Mouse (Mus musculus) small intestine, adult 2 months (tissue): ENCODE results near the gene Bcs1l. TPM values are rescaled to one million over a fixed set of nuclear protein-coding genes. Genes with fewer than 3 reads are reported as not detected.

Source experiments
- H3K27ac ChIP-seq: fragments of 200-500 bp; 2 replicates; pipeline ENCODE4 v1.5.1; 2012; ENCODE audit warnings: low read depth, low read length, control low read depth, inconsistent platforms; ENCODE audit not compliant: insufficient read depth
- H3K27me3 ChIP-seq: fragments of 200-500 bp; 2 replicates; pipeline ENCODE4 v1.6.1; 2012; ENCODE audit warnings: mild to moderate bottlenecking, moderate library complexity, low read length, inconsistent platforms; ENCODE audit not compliant: control insufficient read depth, insufficient read depth
- H3K36me3 ChIP-seq: fragments of 200-500 bp; 2 replicates; pipeline ENCODE4 v1.6.1; 2012; ENCODE audit warnings: mild to moderate bottlenecking, low read length, control low read depth, inconsistent platforms; ENCODE audit not compliant: control insufficient read depth, insufficient read depth
- H3K4me1 ChIP-seq: fragments of 200-500 bp; 2 replicates; pipeline ENCODE4 v1.6.1; 2012; ENCODE audit warnings: low read length, inconsistent platforms, mixed read lengths; ENCODE audit not compliant: control insufficient read depth, insufficient read depth, insufficient read length
- H3K4me3 ChIP-seq: fragments of 200-500 bp; 2 replicates; pipeline ENCODE4 v1.5.1; 2012; ENCODE audit warnings: low read depth, mild to moderate bottlenecking, control low read depth, inconsistent platforms, low read length, moderate library complexity
- CTCF ChIP-seq: fragments of 200-500 bp; IDR thresholded peaks from 2 replicates; pipeline ENCODE4 v1.5.1; 2012; ENCODE audit warnings: low read depth, mild to moderate bottlenecking, control low read depth, inconsistent platforms, low read length, moderate library complexity, mixed read lengths; ENCODE audit not compliant: insufficient replicate concordance, insufficient read length; ENCODE audit errors: extremely low read depth
- POLR2A ChIP-seq: fragments of 200-500 bp; IDR thresholded peaks from 2 replicates; pipeline ENCODE4 v1.6.1; 2012; ENCODE audit warnings: low read depth, mild to moderate bottlenecking, control low read depth, inconsistent platforms, low read length, moderate library complexity
- WGBS: fragments of 180-500 bp; shearing (Covaris S2); methylation state at CpG from one replicate; pipeline ENCODE4 v1.1.7; 2018; 5-methylcytosine and 5-hydroxymethylcytosine counted together
- polyA plus RNA-seq: library from polyadenylated mRNA; depleted of rRNA; stranded (reverse); fragments of >200 nt; gene quantifications from 2 replicates; pipeline ENCODE4 v1.2.3, GENCODE M21; 2012; rRNA removed

Gene Bcs1l
- 5.3 and 5.9 TPM in 2 replicates for polyA plus RNA-seq

DNA sequence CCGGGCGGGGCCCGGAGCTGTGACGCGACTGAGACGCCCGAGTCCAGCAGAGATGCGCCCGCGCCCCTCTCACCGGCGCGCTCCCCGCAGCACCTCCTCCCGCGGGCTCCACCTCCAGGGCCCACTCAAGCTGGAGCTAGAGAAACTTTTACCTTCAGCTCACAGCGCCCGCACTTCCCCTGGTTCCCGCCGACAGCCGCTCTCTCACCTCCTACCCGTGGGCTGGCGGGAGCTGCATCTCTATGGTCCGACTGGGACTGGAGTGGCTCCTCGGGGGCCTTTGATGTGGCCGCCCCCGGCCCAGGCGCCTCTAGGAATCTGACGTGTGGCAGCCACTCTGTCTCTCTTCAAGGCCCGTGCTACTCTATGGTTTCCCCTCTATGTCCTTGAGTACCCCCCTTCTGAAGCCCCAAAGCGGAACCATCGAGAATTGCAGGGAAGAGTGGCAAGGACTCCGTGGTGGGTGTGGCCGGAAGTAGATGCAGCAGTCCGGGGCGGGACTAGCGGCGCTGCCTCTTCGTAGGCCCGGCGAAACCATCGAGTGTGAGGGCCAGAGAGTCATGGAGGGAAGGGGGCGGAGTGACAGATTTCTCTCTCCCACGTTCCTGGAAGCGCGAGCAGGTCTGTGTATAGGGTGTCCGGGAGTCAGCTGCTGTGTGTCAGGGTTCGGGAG is at the start of gene Bcs1l, which contains the start of gene Zfp142:
Gene Bcs1l (plus strand): TSS at position 517 of the 673 bp plus-strand sequence.
Gene Zfp142 (minus strand): TSS at position 474 of the 673 bp plus-strand sequence.
- Histone ChIP-seq H3K36me3 (peaks cover 14% of the 10 kb centered on the region), H3K27me3 (no peaks in the 10 kb centered on the region), H3K27ac (peak within 1 kb of the TSS; percentile 57), H3K4me3 (peak within 1 kb of the TSS; percentile 90), H3K4me1 (peaks cover 2% of the 10 kb centered on the region; the same call in 1 of the 2 replicates)
- under 1% methylated on average over 48 of the region's 48 CpGs for WGBS
- TF ChIP-seq CTCF = no peak
- TF ChIP-seq POLR2A = peak; percentile 39

GRCm38 (mm10) chr1:74538650-74539049 is 49.4 kb upstream of the Bcs1l start:
- 0 out of 2 replicates have a peak, but pooled peaks cover 5% of the 10 kb centered on the region for H3K27me3 ChIP-seq
- H3K4me1 ChIP-seq = no peaks in the 10 kb centered on the region
- H3K36me3 ChIP-seq = no peaks in the 10 kb centered on the region
- H3K4me3 ChIP-seq = no peak overlapping the region
- TF ChIP-seq POLR2A (no peak), CTCF (no peak)
- no peak overlapping the region for H3K27ac ChIP-seq

DNA sequence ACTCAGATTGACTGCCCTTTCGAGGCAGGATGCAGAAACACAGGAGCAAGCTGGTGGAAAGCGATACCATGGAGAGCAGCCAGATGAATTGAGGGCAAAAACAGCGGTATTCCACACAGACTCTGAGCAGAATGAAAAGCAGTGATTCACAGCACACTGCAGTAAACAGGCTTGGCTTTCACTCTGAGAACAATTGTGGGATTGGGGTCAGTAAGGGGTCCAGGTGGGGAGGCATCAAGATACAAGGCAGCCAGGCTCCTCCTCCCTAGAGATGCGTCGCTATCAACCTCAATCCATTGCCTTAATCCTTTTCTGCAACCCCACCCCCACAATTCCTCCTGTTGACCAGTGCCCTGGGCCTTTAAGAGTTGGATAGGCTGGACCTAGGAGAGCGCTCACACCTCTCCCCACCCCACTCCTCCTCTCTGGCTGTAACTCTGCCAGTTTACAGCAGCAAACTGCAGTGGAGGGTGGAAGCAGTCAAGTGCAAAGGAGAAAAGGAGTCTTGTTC is 45.6 kb upstream of the Bcs1l start, which contains the start of gene Plcd4:
Gene Plcd4 (plus strand): TSS at position 438 of the 511 bp plus-strand sequence.
- Histone ChIP-seq H3K27ac (no peak within 1 kb of the TSS), H3K27me3 (0 out of 2 replicates have a peak, but pooled peaks cover 9% of the 10 kb centered on the region), H3K4me3 (no peak within 1 kb of the TSS), H3K4me1 (no peaks in the 10 kb centered on the region), H3K36me3 (no peaks in the 10 kb centered on the region)
- no peak for TF ChIP-seq CTCF
- no peak for TF ChIP-seq POLR2A
- 12% methylated on average over 6 of the region's 6 CpGs for WGBS

DNA sequence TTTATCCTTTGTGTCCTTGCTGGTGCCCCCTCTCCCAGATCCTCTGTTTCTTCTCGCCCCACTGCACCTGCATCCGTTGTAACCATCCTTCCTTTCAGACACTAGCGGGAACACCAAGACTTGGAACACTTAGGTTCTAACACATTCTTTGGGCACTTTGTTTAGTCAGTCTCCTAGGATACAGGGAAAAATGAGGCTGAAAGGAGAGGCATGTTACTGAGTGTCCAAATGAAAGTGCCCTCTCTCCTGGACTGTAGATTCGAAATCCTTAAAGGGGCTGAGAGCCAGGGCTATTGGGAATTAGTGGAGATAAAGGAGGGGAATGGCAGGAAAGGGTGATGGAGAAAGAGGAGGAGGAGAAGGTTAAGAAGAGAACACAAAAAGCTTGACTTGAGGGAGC is 43.9 kb upstream of the Bcs1l start, which contains the start of gene Usp37:
Gene Usp37 (minus strand): TSS at position 101 of the 400 bp plus-strand sequence.
- TF ChIP-seq CTCF (no peak), POLR2A (no peak)
- no peaks in the 10 kb centered on the region for H3K36me3 ChIP-seq
- 77% methylated on average over 4 of the region's 4 CpGs for WGBS
- 0 out of 2 replicates have a peak, but pooled peaks cover 9% of the 10 kb centered on the region for H3K27me3 ChIP-seq
- H3K4me1 ChIP-seq = no peaks in the 10 kb centered on the region
- H3K27ac ChIP-seq = no peak within 1 kb of the TSS
- no peak within 1 kb of the TSS for H3K4me3 ChIP-seq

- no peaks in the 10 kb centered on the region for H3K4me1 ChIP-seq
- H3K27ac ChIP-seq = no peak overlapping the region
- no peaks in the 10 kb centered on the region for H3K27me3 ChIP-seq
- H3K4me3 ChIP-seq = no peak overlapping the region
- WGBS = 78% methylated on average over 5 of the region's 5 CpGs
- TF ChIP-seq POLR2A (no peak), CTCF (no peak)
- no peaks in the 10 kb centered on the region for H3K36me3 ChIP-seq
These were observed 29.0 kb upstream of the Bcs1l start for GRCm38 (mm10) chr1:74559061-74559460.

DNA sequence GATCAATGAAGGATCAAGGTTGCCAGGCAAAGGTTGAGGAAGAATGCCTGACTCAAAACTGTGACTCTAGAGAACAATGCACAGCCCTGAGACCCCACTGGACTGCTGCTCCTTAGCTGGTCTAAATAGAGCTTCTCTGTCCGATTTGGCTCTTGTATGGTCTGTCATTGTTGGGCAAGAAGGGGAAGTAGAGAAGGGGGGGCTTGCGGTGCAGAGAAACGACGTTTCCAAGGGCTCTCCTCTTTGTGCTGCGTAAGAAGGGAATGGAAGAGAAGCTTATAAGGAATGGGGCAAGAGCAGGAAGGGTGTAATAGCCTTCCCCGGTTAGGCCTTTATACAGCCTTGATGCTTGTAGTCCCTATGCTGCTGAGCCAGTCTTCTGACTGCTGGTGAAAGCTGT is 22.3 kb upstream of the Bcs1l start:
- Histone ChIP-seq H3K27ac (no peak overlapping the region), H3K36me3 (peaks cover 38% of the 10 kb centered on the region), H3K4me1 (no peaks in the 10 kb centered on the region), H3K4me3 (no peak overlapping the region), H3K27me3 (no peaks in the 10 kb centered on the region)
- WGBS = 87% methylated on average over 6 of the region's 6 CpGs
- TF ChIP-seq CTCF (no peak), POLR2A (no peak)
